Mouse (Mus musculus) G1E (cell line): Measurements from ENCODE around the gene Flywch1. TPM values are rescaled to one million over a fixed set of nuclear protein-coding genes. Genes with fewer than 3 reads are reported as not detected.
"Not testable (repeated sequence)": the region's sequence is repeated elsewhere in the genome, so short reads cannot be mapped to it uniquely, and the experiment has no call there.

Experiments used
- ATAC-seq: 2 replicates; pipeline ENCODE4 v1.8.0; 2016; ENCODE audit warnings: mild to moderate bottlenecking; ENCODE audit not compliant: insufficient number of reproducible peaks, poor library complexity, low FRiP score, severe bottlenecking; ENCODE audit errors: extremely low read depth
- DNase-seq: peaks from one replicate; pipeline ENCODE4 v3.0.0; 2012; ENCODE audit warnings: low spot score
- H3K27me3 ChIP-seq: 2 replicates; pipeline ENCODE4 v1.6.1; 2012; ENCODE audit warnings: mild to moderate bottlenecking, low read length, inconsistent platforms; ENCODE audit not compliant: insufficient read depth
- H3K36me3 ChIP-seq: replicated peaks from 2 replicates; pipeline ENCODE3; 2012; ENCODE audit warnings: mild to moderate bottlenecking, inconsistent platforms
- H3K4me1 ChIP-seq: 2 replicates; pipeline ENCODE4 v1.6.1; 2012; ENCODE audit warnings: low read depth, low read length, inconsistent platforms, mixed read lengths; ENCODE audit not compliant: insufficient read depth
- H3K4me3 ChIP-seq: 2 replicates; pipeline ENCODE4 v1.5.1; 2012; ENCODE audit warnings: low read depth, mild to moderate bottlenecking, inconsistent platforms, low read length, moderate library complexity, mixed read lengths
- H3K9me3 ChIP-seq: replicated peaks from 2 replicates; pipeline ENCODE4 v1.6.1; 2012; ENCODE audit warnings: inconsistent platforms
- CTCF ChIP-seq: IDR thresholded peaks from 2 replicates; pipeline ENCODE4 v1.5.1; 2012; ENCODE audit warnings: low read depth, low read length, inconsistent platforms, mixed read lengths
- GATA1 ChIP-seq: IDR thresholded peaks from 2 replicates; pipeline ENCODE4 v1.6.1; 2012; ENCODE audit warnings: borderline replicate concordance, low read length, inconsistent platforms, mixed read lengths
- GATA2 ChIP-seq: IDR thresholded peaks from 2 replicates; pipeline ENCODE4 v1.6.1; 2012; ENCODE audit warnings: low read depth, low read length, inconsistent platforms, borderline replicate concordance
- POLR2AphosphoS5 ChIP-seq: IDR thresholded peaks from 2 replicates; pipeline ENCODE4 v1.6.1; 2012; ENCODE audit warnings: low read depth, low read length, inconsistent platforms; ENCODE audit not compliant: insufficient replicate concordance
- TAL1 ChIP-seq: conservative IDR thresholded peaks from 2 replicates; pipeline ENCODE4 v1.6.1; 2012; ENCODE audit warnings: low read depth, low read length, inconsistent platforms, mixed read lengths
- polyA plus RNA-seq: library from polyadenylated mRNA; stranded (reverse); fragments of >175 nt; gene quantifications from 2 replicates; pipeline ENCODE4 v1.2.3, GENCODE M21; 2012
- total RNA-seq, 2 experiments: library from RNA; stranded (forward) in 1 of 2; stranded (reverse) in 1 of 2; fragments of 200-1000 nt in 1 of 2; fragments of >200 nt in 1 of 2; fragmentation: Nextera tagmentation in 1 of 2; gene quantifications; 2 replicates each; pipeline ENCODE4 v1.2.3; 2014 to 2017

Gene Flywch1
- total and polyA plus RNA-seq, 3 experiments, result 14.1 to 44.6 (median 22.3) TPM

DNA sequence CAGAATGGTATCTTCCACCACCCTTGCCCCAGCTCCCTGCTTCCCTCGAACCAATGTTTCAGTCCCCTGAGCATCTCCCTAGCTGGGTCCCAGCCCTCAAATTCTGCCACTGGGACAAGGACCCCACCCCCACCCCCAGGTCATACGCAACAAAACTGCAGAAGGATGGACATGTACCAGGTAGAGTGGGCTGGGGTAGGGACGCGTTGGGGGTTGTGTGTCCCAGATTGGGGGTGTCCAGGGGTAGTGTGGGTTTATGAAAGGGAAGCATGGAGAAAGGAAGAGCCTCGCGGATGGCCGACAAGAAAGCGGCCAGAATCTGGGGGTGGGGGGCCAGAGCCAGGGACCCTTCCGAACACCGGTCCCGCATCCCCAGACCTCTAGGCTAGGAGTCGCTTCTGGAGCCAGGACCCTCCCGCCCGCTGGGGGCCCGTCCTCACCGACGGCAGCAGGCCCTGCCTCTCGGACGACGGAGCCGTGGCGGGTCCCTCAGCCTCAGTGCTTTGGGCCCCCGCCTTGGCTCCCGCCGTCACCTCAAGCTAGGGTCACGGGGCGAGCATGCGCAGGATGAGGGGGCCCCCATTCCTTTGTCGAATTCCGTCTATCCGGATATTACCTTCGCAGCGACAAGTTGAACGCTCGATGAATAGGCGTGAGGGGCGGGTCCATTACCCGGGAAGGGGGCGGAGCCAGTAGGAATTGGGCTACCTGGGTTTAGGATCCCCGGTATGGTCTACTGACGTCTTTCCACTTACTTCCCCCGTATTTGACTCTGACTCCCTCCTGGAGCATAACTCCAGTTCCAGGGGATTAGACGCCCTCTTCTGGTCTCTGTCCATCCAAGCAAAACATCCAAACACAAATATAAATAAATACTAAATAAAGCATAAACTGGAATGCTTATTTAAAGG lies 14.4 kb upstream of the Flywch1 start, which contains the start of gene Flywch2:
TSS of gene Flywch2 (minus strand) at position 521 of the 911 bp plus-strand sequence.
- Histone ChIP-seq H3K36me3 (no peaks in the 10 kb centered on the region), H3K27me3 (peaks cover 41% of the 10 kb centered on the region), H3K9me3 (no peaks in the 10 kb centered on the region), H3K4me1 (no peaks in the 10 kb centered on the region), H3K4me3 (no peak within 1 kb of the TSS)
- DNase-seq (no peak), ATAC-seq (no peak)
- TF ChIP-seq TAL1, result no peak

DNA sequence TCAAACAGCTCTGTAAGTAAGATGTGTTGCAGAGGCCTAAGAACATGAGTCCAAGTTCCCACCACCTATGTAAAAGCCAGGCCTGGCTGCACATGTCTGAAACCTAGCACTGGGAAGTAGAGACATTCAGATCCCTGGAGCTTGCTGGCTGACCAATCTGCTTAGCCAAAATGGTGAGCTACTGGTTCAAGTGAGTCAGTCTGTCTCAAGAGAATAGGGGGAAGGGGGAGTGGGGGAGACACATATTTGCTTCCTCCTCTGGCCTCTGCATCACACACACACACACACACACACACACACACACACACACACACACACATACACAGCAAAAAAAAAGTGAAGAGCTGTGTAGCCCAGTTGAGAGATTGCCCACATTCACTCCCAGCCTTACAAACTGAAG lies 11.9 kb upstream of the Flywch1 start:
- Histone ChIP-seq H3K9me3 (no peaks in the 10 kb centered on the region), H3K4me1 (no peaks in the 10 kb centered on the region), H3K27me3 (peaks cover 48% of the 10 kb centered on the region), H3K36me3 (no peaks in the 10 kb centered on the region), H3K4me3 (no peak overlapping the region)
- ATAC-seq, result no peak
- no peak for TF ChIP-seq GATA2
- no peak for TF ChIP-seq GATA1
- DNase-seq, result no peak

DNA sequence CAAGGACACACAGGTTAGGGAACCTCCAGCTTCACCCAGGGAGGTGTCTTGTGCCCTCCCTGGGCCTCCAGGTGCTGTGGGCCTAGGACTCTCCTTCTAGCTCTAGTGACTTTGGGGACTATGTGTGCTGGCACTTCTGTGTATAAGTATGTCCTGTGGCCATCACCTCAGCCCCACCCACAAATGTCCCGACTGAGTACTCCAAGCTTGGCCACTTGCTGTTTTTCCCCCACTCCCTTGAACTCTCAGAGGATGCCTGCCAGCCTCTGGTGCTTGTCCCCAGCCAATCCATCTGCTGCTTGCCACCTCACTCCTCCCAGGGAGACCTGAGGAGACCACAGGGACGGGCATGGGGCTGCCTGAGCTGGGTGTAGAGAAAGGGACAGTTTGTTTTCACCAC lies 7.0 kb upstream of the Flywch1 start:
- TF ChIP-seq TAL1 (no peak), POLR2AphosphoS5 (no peak), CTCF (no peak), GATA1 (no peak), GATA2 (no peak)
- H3K4me3 ChIP-seq, result no peak overlapping the region
- DNase-seq (no peak), ATAC-seq (no peak)
- H3K27me3 ChIP-seq, result peaks cover 53% of the 10 kb centered on the region
- H3K4me1 ChIP-seq, result peaks cover 5% of the 10 kb centered on the region; the same call in 1 of the 2 replicates
- H3K9me3 ChIP-seq, result no peaks in the 10 kb centered on the region
- no peaks in the 10 kb centered on the region for H3K36me3 ChIP-seq

DNA sequence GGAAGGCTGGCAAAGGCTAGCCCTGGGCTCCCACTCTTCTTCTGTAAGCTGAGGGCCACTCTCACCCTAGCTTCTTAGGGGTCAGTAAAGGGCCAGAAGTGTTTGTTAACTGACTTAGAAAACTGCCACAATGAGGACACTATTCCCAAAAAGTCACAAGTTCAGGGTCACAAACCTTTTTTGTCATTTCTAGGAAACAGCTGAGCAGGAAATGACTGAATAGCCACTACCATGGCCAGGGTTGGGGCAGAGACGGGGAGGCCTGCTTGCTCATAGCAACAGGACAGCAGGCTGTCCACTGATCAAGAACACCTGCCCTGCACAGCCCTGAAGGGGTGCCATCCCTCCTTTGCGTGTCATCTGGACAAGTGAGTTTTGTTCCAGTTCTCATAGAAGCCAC lies 5.7 kb upstream of the Flywch1 start:
- Histone ChIP-seq H3K9me3 (no peaks in the 10 kb centered on the region), H3K4me1 (peaks cover 5% of the 10 kb centered on the region; the same call in 1 of the 2 replicates), H3K4me3 (no peak overlapping the region), H3K36me3 (no peaks in the 10 kb centered on the region), H3K27me3 (peaks cover 50% of the 10 kb centered on the region)
- ATAC-seq, result no peak
- TF ChIP-seq CTCF, result no peak
- no peak for TF ChIP-seq POLR2AphosphoS5
- no peak for TF ChIP-seq GATA1
- TF ChIP-seq GATA2, result no peak
- TF ChIP-seq TAL1, result no peak
- no peak for DNase-seq

DNA sequence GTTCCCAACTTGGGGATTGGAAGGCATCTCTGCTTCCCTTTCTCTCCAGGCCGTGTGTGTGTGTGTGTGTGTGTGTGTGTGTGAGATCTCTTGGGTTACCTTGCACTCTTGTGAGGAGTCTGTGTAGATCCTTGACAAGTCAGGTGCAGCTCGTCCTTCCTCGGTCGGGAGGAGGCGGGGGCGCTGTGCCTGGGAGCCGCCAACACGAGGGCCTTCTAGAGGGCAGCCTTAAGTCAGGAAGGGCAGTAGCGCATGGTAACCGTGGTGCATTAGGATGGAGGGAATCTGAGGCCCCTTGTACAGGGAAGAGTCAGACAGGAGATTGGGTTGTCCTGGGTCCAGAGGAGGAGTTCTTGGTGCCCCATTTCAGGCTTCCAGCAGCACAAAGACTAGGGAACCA lies 4.8 kb upstream of the Flywch1 start:
- no peak for TF ChIP-seq POLR2AphosphoS5
- TF ChIP-seq GATA2, result no peak
- TF ChIP-seq TAL1, result no peak
- H3K4me3 ChIP-seq, result no peak overlapping the region
- no peak for ATAC-seq
- H3K36me3 ChIP-seq, result no peaks in the 10 kb centered on the region
- DNase-seq, result no peak
- peaks cover 6% of the 10 kb centered on the region for H3K4me1 ChIP-seq
- H3K27me3 ChIP-seq, result peaks cover 47% of the 10 kb centered on the region
- no peaks in the 10 kb centered on the region for H3K9me3 ChIP-seq

DNA sequence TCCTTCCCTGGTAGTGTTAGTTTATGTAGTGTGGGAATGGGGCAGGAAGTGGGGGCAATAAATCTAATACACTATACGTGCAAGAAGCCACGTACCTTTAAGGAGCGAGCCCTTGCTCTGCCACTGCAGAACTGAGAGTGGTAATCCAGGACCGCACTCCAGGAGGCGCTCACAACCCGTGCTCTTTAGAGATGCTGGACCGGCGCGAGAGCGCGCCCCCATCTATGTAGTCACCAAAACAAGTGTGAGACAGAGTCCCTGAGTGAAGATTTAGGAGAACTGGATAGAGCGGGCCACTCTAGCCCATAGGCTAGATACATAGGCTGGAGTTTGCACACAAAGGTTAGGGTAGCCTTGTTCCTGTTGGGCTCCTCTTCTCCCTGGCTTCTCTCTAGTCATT lies 2.7 kb upstream of the Flywch1 start:
- TF ChIP-seq GATA2 (no peak), CTCF (no peak), TAL1 (no peak), GATA1 (no peak), POLR2AphosphoS5 (no peak)
- Histone ChIP-seq H3K36me3 (peaks cover 4% of the 10 kb centered on the region), H3K9me3 (no peaks in the 10 kb centered on the region), H3K27me3 (peaks cover 32% of the 10 kb centered on the region), H3K4me3 (no peak overlapping the region), H3K4me1 (peaks cover 16% of the 10 kb centered on the region)
- ATAC-seq (no peak), DNase-seq (no peak)

DNA sequence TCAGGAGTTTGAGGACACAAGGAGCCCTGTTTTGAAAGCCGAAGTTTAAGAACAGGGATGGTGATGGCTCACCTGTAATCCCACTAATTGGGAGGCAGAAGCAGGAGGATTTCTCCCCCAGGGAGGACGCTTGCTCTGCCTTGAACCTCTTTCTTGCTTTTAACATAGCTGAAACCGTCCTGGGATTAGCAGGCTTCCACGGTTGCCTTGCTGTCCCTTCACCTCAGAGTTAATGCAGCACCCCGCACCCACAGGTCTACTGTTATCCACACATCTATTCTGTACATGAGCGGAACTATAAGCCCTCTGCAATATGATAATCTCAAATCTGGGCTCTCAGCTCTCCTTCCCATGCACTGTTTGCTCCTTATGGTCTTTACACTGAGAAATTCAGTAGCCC lies 2.3 kb upstream of the Flywch1 start:
- TF ChIP-seq TAL1 (no peak), GATA2 (no peak), GATA1 (no peak), POLR2AphosphoS5 (no peak), CTCF (no peak)
- DNase-seq, result no peak

DNA sequence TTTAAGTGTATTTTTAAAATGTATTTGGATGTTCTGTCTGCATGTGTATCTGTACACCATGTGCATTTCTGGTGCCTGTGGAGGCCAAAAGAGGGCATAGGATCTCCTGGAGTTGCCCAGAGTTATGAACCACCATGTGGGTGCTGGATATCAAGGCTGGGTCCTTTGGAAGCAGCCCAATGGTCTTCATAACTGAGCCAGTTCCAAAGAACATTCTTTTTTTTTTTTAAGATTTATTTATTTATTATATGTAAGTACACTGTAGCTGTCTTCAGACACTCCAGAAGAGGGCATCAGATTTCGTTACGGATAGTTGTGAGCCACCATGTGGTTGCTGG lies 786 bp upstream of the Flywch1 start:
- not testable (repeated sequence) for H3K9me3 ChIP-seq, ATAC-seq, DNase-seq, H3K4me3 ChIP-seq
- Histone ChIP-seq H3K4me1 (peaks cover 16% of the 10 kb centered on the region), H3K36me3 (peaks cover 13% of the 10 kb centered on the region), H3K27me3 (peaks cover 13% of the 10 kb centered on the region)

More for the DNA sequence above, 2.3 kb upstream of the Flywch1 start:
- Histone ChIP-seq H3K36me3 (peaks cover 5% of the 10 kb centered on the region), H3K4me3 (no peak overlapping the region), H3K4me1 (peaks cover 16% of the 10 kb centered on the region), H3K27me3 (peaks cover 28% of the 10 kb centered on the region), H3K9me3 (no peaks in the 10 kb centered on the region)
- no peak for ATAC-seq
